Mouse (Mus musculus) olfactory bulb, adult 2 months (tissue): ENCODE measurements around the gene Cblc. TPM values are rescaled to one million over a fixed set of nuclear protein-coding genes. Genes with fewer than 3 reads are reported as not detected.

ENCODE experiments used
- H3K27ac ChIP-seq: fragments of 200-500 bp; 2 replicates; pipeline ENCODE4 v1.5.1; 2012; ENCODE audit warnings: low read depth, low read length; ENCODE audit not compliant: insufficient read depth
- H3K4me1 ChIP-seq: fragments of 200-500 bp; 2 replicates; pipeline ENCODE4 v1.6.1; 2012; ENCODE audit warnings: low read length; ENCODE audit not compliant: control insufficient read depth, insufficient read depth
- H3K4me3 ChIP-seq: fragments of 200-500 bp; 2 replicates; pipeline ENCODE4 v1.5.1; 2012; ENCODE audit warnings: mild to moderate bottlenecking, low read depth, low read length, moderate library complexity; ENCODE audit not compliant: insufficient read depth
- CTCF ChIP-seq: fragments of 200-500 bp; IDR thresholded peaks from 2 replicates; pipeline ENCODE4 v1.5.1; 2012; ENCODE audit warnings: low read depth, mild to moderate bottlenecking, low read length, moderate library complexity; ENCODE audit not compliant: insufficient read depth
- POLR2A ChIP-seq: fragments of 200-500 bp; IDR thresholded peaks from 2 replicates; pipeline ENCODE4 v1.6.1; 2012; ENCODE audit warnings: mild to moderate bottlenecking, low read depth, low read length, moderate library complexity; ENCODE audit not compliant: insufficient read depth
- WGBS: fragments of 180-500 bp; shearing (Covaris S2); methylation state at CpG from one replicate; pipeline ENCODE4 v1.1.7; 2018; 5-methylcytosine and 5-hydroxymethylcytosine counted together
- polyA plus RNA-seq: library from polyadenylated mRNA; stranded (reverse); fragments of >200 nt; gene quantifications from 2 replicates; pipeline ENCODE4 v1.2.4, GENCODE M21; 2012; ENCODE audit warnings: low replicate concordance; ENCODE audit not compliant: missing spikeins, insufficient read depth, insufficient read length

Cblc gene
- polyA plus RNA-seq: not detected in 2 replicates

DNA sequence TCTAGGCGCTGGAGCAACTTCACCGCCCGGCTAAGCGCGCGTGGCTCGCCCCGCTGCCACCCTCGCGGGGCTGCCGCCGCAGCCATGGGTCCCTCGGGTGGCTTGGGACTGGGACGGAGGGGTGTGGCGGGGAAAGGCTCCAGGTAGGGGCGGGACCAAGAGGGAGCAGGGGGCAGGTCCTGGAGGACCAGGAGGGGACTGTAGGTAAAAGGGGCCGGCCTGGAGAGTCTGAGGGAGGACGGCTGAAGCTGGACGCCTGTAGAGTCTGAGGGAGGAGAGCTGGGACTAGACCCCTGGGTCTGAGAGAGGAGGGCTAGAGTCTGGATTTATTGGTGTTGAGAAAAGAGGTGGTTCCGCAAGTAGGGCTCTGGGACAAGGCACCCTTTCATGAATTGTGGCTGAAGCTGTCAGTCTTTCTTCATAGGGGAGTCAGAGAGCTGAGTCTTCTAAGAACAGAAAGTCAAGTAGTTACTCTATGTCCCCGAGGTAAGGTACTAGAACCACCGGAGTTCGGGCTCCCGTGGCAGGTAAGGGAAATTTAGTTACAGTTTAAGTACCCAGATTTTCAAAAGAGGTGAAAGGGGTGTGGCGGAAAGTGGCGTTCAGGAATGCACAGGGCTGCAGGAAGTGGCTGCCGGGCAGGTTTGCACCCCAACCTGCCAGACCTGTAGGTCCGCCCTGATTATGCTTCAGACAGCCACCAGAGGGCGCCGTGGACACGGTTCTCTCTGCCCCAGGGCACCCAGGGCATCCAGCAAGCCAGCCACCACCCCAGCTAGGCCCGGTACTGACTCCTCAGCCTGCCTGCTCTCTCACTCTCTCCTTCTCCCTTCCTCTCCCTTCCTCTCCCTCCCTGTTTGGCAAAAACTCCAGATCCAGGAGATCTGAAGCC, at the start of gene Cblc:
TSS of gene Cblc (minus strand) at position 113 of the 892 bp plus-strand sequence.
- peak; percentile 89 for TF ChIP-seq CTCF
- no peak for TF ChIP-seq POLR2A
- H3K27ac ChIP-seq: no peak within 1 kb of the TSS
- 3% methylated on average over 32 of the region's 32 CpGs for WGBS
- H3K4me1 ChIP-seq: no peaks in the 10 kb centered on the region
- no peak within 1 kb of the TSS for H3K4me3 ChIP-seq

DNA sequence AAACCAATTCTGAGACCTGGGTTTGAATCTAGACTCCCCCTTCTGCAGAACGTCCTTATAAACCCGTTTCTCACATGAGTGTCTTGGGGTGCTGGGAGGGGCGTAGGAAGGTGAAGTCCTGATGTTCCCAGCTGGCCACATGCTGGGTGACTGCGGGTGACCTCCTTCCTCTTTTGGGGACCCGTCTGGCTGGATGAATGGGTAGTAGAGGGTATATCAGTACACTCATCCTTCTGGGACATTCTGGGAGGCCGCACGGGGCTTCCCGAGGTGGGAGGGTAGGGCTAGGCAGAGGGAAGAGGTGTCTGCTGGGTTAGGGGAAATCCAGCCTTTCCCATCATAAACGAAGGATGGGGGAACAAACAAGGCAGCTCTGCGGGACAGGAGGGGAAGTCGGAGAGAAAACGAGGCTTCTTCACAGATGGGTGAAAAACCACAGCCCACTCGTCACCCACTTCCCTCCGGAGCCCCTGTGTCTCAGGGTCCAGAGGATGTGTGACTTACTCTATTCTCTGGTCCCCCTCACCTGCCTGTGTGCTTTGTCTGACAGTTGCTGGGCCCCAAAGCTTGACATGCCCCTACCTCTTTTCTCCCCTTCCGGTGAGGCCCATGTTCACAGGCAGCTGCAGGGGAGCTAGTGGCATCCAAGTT, 48.0 kb upstream of the Cblc start:
- Histone ChIP-seq H3K4me1 (peaks cover 2% of the 10 kb centered on the region), H3K4me3 (no peak overlapping the region), H3K27ac (no peak overlapping the region)
- 69% methylated on average over 15 of the region's 15 CpGs for WGBS
- TF ChIP-seq CTCF (no peak), POLR2A (no peak)

DNA sequence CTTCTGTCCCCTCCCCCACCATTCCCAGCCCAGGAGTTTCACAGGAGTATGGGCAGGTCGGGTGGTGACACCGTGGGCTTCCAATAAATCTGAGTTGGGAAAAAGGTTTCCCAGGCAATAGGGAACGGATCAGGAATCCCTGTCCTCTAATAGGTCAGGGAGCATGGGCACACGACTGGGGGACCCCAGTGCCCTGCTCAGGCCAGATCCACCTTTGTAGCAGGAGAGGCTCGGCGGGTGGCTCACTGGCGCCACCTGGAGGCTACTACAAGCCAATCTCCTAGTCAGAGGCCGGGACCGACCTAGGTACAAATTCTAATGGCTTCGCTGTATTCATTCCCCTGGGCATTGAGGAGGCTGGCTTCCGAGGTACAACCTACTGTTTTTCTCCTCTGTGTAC, 47.0 kb upstream of the Cblc start:
- H3K27ac ChIP-seq: no peak overlapping the region
- H3K4me1 ChIP-seq: peaks cover 2% of the 10 kb centered on the region
- H3K4me3 ChIP-seq: no peak overlapping the region
- TF ChIP-seq CTCF: peak; percentile 71
- TF ChIP-seq POLR2A: no peak
- 5% methylated on average over 11 of the region's 11 CpGs for WGBS

DNA sequence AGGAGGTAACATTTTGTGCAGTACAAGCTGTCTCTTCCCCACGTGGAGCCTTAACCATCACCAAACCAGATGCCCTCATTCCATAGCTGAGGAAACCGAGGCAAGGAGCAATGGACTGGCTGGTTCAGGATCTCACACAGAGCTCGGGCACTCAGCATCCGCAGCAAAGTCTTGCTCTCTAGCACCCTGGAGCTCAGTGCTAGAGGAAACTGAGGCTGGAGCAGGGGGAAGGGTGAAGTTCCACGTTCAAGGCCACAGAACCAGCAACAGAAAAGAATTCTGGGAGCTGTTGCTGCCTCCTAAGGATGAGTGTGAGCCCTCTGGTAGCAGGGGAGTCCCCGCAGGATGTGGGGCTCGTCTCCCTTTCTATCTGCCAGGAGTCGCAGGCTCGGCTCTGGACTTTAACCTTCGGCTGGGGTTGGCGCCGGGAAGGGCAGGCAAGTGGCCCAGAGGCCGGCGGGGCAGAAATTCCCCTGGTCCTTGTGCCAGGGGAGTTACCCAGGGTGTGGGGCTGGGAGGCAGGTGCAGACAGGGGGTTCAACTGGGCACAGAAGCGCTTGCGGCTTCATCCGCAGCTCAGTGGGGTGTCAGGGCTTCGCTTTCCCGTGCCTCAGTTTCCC, 46.4 kb upstream of the Cblc start:
- no peak for TF ChIP-seq POLR2A
- no peak for TF ChIP-seq CTCF
- 39% methylated on average over 19 of the region's 19 CpGs for WGBS
- peaks cover 2% of the 10 kb centered on the region for H3K4me1 ChIP-seq
- no peak overlapping the region for H3K4me3 ChIP-seq
- no peak overlapping the region for H3K27ac ChIP-seq

DNA sequence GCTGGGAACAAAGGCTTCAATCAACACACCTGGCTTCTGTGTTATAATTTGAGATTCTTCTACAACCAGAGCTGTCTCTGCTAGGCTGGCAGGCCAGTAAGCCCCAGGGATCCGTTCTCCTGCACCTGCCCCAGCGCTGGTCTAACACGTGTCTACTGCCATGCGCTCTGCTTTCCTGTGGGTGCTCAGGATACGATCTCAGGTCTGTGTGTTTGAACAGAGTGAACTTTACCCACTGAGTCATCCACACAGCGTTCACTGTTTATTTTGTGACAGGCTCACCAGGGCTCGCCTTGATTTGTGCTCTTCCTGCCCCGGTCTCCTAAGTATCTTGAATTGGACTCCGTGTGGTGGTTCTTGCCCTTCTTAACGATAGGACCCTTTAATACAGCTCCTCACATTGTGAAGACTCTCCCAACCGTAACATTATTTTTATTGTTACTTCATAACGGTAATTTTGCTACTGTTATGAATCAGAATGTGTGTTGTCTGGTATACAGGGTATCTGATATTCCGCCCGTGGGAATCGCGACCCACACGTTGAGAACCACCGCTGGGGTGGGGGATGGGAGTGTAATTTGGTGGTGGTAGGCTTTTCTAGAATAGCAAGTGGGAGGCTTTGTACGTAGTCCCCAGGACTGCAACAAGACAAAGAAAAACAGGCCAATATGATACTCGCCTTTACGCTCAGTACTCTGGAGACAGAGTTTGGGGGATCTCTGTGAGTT, 45.2 kb upstream of the Cblc start:
- no peak for TF ChIP-seq POLR2A
- TF ChIP-seq CTCF: no peak
- Histone ChIP-seq H3K4me1 (peaks cover 2% of the 10 kb centered on the region; the same call in 1 of the 2 replicates), H3K27ac (no peak overlapping the region), H3K4me3 (no peak overlapping the region)
- 81% methylated on average over 21 of the region's 21 CpGs for WGBS

DNA sequence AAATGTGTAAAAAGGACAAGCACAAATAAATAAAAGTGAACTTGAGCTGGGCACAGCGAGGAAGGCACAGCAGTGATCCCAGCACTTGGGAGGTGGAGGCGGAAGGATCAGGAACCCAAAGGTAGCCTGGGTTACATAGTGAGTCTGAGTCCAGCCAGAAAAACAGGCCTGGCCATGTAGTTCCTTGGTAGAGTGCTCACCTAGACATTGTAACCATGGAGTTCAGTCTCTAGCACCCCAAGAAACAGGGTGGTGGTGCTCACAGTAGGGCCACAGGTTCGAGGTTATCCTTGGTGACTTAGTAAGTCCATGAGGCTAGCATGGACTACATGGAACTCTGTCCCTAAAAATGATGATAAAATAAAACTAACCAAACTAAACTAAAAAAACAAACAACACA, 44.3 kb upstream of the Cblc start:
- TF ChIP-seq POLR2A: no peak
- TF ChIP-seq CTCF: no peak
- H3K4me1 ChIP-seq: peaks cover 2% of the 10 kb centered on the region; the same call in 1 of the 2 replicates
- WGBS: 89% methylated on average over 3 of the region's 3 CpGs

DNA sequence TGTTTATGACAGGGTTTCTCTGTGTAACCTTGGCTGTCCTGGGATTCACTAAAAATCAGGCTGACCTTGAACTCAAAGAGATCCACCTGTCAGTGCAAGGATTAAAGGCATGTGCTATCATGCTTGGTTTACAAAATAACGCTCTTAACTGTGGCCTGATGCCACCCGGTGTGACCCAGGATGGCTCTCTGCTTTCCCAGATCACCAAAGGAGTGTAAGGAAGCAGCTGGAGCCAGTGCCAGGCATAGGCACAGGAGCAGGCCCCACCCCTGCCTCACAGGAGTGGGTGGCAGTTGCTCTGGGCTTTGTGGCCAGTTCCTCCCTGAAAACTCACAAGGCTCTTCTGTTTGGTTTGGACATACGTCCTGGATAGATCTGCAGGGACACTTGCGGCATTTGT, 43.8 kb upstream of the Cblc start:
- Histone ChIP-seq H3K27ac (no peak overlapping the region), H3K4me3 (no peak overlapping the region), H3K4me1 (peaks cover 2% of the 10 kb centered on the region; the same call in 1 of the 2 replicates)
- WGBS: 94% methylated on average over 4 of the region's 4 CpGs
- TF ChIP-seq CTCF: no peak
- TF ChIP-seq POLR2A: no peak

More for the DNA sequence above, 44.3 kb upstream of the Cblc start:
- no peak overlapping the region for H3K27ac ChIP-seq
- no peak overlapping the region for H3K4me3 ChIP-seq

DNA sequence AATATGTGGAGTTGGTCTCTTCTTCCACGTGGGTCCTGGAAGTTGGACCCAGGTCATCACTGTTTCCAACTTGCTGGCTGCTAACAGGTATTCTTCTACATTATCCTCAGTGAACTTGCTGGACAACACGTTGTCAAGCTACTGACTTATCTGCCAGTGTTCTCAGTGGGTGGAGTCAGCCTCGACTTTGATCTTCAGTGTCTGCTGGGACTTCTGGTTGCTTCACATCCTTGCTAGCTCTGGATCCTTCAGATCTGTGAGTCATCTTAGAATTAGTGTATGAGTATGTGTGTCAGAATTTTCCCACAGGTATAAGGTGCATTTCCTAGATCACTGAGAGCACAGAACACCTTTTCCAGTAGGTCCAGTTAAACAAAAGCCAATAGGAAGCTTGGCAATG, 40.2 kb upstream of the Cblc start:
- TF ChIP-seq CTCF: no peak
- no peak for TF ChIP-seq POLR2A
- Histone ChIP-seq H3K27ac (no peak overlapping the region), H3K4me3 (no peak overlapping the region), H3K4me1 (no peaks in the 10 kb centered on the region)
- WGBS: 70% methylated on average over 3 of the region's 3 CpGs

DNA sequence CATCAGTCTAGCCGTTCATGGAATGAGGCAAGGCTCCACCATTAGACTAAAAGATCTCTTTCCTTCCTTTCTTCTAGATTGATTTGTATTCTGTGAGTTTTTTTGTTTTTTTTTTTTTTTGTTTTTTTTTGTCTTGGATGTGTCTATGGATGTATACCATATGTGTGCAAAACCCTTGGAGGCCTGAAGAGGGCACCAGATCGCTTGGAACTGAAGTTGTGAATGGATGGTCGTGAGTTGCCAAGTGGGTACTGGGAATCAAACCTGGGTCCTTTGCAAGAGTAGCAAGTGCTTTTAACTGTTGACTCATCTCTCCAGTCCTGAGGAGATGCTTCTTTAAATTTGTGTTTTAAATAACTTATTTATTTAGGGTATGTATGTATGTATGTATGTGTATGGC, 37.4 kb upstream of the Cblc start:
- WGBS: 64% methylated on average over 3 of the region's 3 CpGs
- H3K27ac ChIP-seq: no peak overlapping the region
- TF ChIP-seq CTCF (no peak), POLR2A (no peak)
- H3K4me1 ChIP-seq: peaks cover 3% of the 10 kb centered on the region; the same call in 1 of the 2 replicates
- no peak overlapping the region for H3K4me3 ChIP-seq
